Mouse (Mus musculus): ENCODE measurements at regions not wholly inside any gene's neighbourhood (a gene's known extent, or its start where the extent isn't known, plus 50 kb on each side); places are given as distances from the start of the nearest gene placed in this dataset.

DNA sequence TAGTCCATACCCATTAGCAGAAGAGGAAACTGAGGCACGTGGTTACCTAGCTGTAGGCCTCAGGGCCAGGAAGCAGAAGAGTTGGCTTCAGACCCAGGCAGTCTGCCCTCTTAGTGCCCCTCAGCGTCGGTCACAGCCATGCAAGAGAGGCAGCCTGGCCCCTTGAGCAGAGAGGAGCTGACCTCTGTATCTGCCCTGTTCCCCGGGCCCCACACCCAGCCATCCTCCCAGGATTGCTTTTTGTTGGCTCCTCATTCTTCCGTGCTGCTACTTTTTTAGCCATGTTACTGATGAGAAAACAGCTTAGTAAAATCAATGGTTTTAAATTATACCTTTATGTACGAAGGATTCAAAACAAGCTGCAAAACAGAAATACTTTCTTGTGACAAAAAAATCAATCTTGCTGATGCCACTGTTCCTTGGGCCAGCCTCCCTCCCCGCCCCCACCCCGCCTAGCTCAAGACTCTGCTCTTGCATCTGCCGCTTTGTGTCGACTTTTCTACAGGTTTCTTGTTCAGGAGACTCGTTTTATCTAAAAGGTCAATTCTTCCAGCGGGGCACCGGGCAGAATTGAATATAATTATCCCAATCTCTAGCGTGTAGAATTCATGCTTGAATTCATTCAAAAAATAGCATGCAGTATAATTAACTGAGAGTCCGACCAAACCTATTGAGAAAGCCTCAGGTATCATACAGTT lies 70.8 kb downstream of the Sall1 start:
- DNase-seq (ENCODE audit: extremely low spot score in 1 of 2, low spot score in 1 of 2): no peak

GRCm38 (mm10) chr8:88958843-88959242 lies 85.1 kb downstream of the Sall1 start:
- DNase-seq (ENCODE audit: extremely low spot score in 1 of 2, low spot score in 1 of 2): no peak

- no peak for DNase-seq (ENCODE audit: extremely low spot score in 1 of 2, low spot score in 1 of 2)
Observed at GRCm38 (mm10) chr8:88953178-88953577, 90.8 kb downstream of the Sall1 start.

GRCm38 (mm10) chr8:88951829-88952155 lies 92.2 kb downstream of the Sall1 start:
- DNase-seq (ENCODE audit: extremely low spot score in 1 of 2, low spot score in 1 of 2): peak in 1 of 2 experiments; percentile 17

- no peak for DNase-seq (ENCODE audit: extremely low spot score in 1 of 2, low spot score in 1 of 2)
Observed at GRCm38 (mm10) chr8:88951145-88951828, 92.7 kb downstream of the Sall1 start.

GRCm38 (mm10) chr8:88949975-88950374 lies 94.0 kb downstream of the Sall1 start:
- no peak for DNase-seq (ENCODE audit: extremely low spot score in 1 of 2, low spot score in 1 of 2)

DNA sequence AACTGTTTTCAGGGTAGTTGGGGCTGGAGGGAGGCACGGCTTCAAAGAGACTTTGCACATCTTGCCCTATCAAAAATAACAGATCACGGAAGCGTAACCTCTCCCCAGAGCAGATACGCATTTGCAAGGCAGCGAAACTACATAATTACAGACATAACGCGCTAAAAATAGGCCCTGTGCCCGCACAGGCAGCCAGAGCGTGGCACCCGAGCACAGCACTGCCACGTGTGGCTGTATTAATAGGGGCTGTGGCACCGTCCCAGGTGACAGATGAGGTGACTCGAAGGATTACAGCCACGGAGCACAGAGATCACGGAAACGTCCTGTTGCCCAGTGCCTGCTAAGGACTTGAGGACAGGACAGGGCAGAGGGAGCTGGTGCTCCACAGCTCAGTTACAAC lies 95.0 kb downstream of the Sall1 start:
- peak in 1 of 2 experiments; percentile 15 for DNase-seq (ENCODE audit: extremely low spot score in 1 of 2, low spot score in 1 of 2)

DNA sequence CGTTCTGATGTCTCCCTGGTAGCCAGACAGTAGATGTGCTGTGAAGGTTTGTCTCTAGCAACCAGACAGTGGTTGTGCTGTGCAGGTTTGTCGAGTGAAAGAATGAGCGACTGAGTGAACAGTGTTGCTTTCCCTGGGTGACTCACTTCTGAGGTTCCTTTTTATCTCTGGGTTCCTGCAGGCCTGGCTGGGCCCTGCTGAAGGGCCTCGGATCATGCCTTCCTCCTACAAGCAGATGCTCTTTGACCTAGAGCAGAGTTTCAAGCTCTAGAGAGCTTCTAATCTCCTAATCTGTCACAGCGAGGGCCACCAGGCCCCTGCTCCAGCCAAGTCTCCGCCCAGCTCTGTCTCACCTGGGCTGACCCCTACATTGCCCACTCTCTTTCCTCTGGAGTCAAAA lies 95.6 kb downstream of the Sall1 start:
- DNase-seq (ENCODE audit: extremely low spot score in 1 of 2, low spot score in 1 of 2): no peak

DNA sequence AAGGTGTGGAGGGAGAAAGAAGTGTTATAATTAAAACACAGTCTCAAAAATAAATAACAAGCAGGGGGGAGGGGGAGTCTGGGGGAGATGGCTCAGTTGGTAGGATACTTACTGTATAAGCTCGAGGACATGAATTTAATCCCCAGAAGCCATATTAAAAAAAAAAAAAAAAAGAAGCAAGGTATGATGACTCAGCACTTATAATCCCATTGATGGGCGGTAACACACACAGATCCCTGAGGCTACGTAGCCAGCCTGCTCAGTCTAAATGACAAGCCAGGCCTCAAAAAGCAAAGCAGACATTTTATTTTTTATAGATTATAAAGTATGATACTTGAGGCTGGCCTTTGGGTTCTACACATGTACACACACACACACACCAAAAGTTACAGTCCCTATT lies 96.6 kb downstream of the Sall1 start:
- DNase-seq (ENCODE audit: extremely low spot score in 1 of 2, low spot score in 1 of 2): no peak

DNA sequence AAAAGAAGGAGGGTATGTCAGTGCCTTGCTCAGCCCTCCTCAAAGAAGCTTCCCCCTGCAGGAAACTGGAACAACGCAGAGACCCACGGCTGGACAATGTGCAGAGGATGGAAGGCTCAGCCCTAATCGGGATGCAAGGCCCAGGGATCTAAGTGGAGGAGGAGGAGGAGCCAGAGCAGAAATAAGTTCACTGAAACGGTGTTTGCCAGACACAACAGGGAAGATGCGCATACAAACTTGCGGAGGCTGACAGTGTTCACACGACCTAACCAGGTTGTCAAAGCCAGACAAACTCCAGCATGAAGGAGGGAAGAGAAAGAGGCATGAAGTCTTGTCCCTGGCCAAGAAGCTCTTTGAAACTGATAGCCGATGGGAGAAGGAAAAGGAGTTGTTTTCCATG lies 98.3 kb downstream of the Sall1 start:
- DNase-seq (ENCODE audit: extremely low spot score in 1 of 2, low spot score in 1 of 2): no peak

- peak in 1 of 2 experiments; percentile 13 for DNase-seq (ENCODE audit: extremely low spot score in 1 of 2, low spot score in 1 of 2)
Observed at GRCm38 (mm10) chr8:88944038-88944437, 99.9 kb downstream of the Sall1 start.

DNA sequence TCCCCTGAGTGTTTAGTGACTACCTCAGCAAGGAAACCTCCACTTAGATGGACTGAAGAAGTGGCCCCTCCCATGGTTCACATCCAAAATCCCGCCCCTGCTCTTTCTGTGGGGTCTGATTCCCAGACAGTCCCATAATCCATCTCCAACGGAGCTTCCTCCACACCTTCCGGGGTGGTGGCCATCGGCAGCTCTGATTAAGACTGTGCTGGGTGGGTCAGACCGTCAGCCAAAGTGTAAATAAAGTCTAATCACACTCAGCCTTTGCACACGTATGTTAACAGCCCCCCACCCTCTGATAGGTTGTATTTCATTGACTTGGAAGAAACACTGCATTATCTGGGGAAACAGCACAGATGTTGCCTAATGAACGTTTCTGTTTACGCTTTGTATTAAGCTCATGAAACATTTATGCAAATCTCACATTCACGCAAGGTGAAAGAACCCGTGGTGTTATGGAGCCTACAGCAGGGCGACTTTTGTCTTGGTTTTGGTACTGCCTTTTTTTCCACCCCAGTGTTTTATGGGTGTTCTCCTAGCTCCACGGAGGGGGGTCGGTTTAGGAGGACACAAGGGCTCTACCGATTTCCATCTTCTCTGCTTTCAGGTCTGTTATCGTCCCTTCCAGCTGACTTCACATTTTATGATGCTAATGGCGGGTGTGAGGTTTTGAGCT lies 104.8 kb downstream of the Sall1 start:
- DNase-seq (ENCODE audit: extremely low spot score in 1 of 2, low spot score in 1 of 2): no peak

DNA sequence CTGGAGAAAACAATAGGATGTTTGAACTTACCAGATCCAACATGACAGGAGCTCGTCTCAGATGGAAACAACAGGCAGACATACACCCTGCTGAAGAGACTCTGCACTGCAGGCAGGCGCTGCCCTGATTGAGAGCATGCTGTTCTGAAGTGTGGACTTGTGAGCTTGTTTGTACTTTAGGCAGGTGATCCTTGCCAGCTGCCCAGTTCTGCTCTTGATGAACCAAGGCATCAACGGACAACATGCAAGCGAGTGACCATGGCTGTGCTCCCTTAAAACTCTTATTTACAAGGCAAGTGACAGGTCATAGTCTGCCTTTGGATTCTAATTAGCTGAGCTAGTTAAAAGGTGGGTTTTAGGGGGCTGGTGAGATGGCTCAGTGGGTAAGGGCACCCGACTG lies 109.3 kb downstream of the Sall1 start:
- no peak for DNase-seq (ENCODE audit: extremely low spot score in 1 of 2, low spot score in 1 of 2)

DNA sequence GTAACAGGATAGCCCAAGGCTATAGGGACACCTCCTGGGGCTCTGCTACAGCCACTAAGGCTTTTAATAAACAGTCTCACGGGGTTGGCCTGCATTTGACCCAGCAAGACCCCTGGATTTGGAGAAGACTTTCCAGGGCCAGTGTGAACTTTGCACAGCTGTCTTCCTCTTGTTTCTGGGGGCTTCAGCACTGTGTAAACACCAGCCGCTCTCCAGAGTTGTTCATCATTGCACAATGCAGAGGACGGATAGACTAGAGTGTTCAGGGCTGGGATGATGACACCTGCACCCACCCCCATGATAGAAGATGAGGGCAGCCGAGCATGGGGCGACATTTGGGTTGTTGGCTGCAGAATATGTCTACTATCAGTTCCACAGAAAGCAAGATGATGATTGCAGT lies 112.9 kb downstream of the Sall1 start:
- DNase-seq (ENCODE audit: extremely low spot score in 1 of 2, low spot score in 1 of 2): no peak

DNA sequence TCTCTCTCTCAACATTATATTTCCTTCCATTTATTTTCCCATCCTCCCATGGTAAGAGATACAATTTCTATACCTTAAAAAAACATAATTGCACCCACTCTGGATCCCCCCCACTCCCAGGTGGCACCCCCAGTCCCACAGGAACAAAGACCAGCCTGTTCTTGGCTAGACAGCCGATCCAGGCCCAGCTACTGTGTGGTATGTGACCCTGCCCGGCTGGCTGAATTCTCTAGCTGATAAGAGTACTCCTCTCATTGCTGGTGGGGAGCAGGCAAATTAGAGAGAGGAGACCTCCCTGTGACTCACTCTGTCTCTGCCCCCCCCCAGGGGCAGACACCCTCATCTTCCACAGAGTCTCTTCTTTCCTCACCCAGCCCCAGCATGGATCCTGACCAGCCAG lies 113.6 kb downstream of the Sall1 start:
- no peak for DNase-seq (ENCODE audit: extremely low spot score in 1 of 2, low spot score in 1 of 2)

- no peak for DNase-seq (ENCODE audit: extremely low spot score in 1 of 2, low spot score in 1 of 2)
Observed at GRCm38 (mm10) chr8:88928675-88929377, 115.1 kb downstream of the Sall1 start.

DNA sequence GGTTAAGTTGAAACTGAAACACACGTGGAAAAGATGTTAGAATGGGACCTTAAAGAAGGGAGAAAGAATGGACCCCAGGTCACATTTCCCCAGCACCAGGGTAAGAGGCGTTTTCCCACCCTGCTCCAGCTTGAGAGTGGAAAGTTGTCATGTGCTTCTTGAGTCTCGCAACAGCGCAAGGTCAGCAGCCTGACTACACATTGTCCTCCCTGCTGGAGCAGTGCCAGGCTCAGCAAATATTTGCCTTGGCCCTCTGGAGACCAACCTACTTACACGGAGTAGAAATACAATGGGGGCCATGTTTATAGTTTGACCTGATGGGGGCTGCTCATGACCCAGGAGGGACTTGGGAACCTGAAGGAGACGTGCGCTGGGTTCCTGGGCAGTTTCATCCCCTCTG lies 121.1 kb downstream of the Sall1 start:
- DNase-seq (ENCODE audit: extremely low spot score in 1 of 2, low spot score in 1 of 2): no peak

- no peak for DNase-seq (ENCODE audit: extremely low spot score in 1 of 2, low spot score in 1 of 2)
Observed at GRCm38 (mm10) chr8:88921967-88922366, 122.0 kb downstream of the Sall1 start.

DNA sequence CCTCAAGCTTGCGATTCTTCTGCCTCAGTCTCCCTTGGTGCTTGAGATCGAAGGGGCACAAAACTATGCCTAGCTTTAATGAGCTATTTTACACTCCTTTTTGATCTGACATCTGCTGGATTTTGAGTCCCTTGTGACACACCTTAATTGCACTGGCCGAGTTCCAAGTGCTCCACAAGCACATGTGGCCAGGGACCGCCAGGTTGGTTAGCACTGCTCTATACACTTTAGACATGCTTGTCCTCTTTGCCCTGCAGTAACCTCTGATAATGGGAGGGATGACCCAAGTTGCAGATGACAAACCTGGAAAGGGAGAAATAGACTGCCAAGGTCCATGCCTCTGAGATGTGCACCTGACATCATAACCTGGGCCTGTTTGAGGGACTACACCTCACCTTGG lies 124.7 kb downstream of the Sall1 start:
- no peak for DNase-seq (ENCODE audit: extremely low spot score in 1 of 2, low spot score in 1 of 2)

DNA sequence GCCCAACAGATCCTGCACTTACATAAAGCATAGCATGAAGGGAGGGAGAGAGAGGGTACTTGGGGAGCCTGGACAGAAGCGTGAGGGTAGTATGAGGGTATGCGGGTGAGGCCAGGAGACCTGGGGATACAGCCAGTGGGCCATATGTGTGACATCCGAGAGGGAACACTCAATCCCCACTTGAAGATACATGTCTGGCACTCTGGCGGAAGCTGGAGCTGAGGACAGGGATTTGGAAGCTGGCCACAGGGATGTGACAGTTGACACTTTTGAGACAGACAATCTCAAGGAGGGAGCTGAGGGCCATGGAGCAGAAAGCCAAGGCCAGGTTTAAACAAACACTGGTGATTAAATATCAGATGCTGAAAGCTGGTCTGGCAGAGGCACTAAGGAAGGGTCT lies 127.9 kb downstream of the Sall1 start:
- DNase-seq (ENCODE audit: extremely low spot score in 1 of 2, low spot score in 1 of 2): no peak

- DNase-seq (ENCODE audit: extremely low spot score in 1 of 2, low spot score in 1 of 2): no peak
Observed at GRCm38 (mm10) chr8:88914657-88915056, 129.3 kb downstream of the Sall1 start.
